Mouse (Mus musculus) liver, embryonic 12.5 days (tissue): ENCODE results near the gene Taf9b. TPM values are rescaled to one million over a fixed set of nuclear protein-coding genes. Genes with fewer than 3 reads are reported as not detected.
A peak's percentile ranks its signal among the peaks of the same experiment; 100 is the strongest.
"Not testable (repeated sequence)": the region's sequence is repeated elsewhere in the genome, so short reads cannot be mapped to it uniquely, and the experiment has no call there.

Experiments used
- ATAC-seq: fragments of 200-750 bp; cut with Nextera tagmentation; 2 replicates; pipeline ENCODE4 v1.8.0; 2017; ENCODE audit warnings: moderate number of reproducible peaks, mild to moderate bottlenecking, moderate library complexity
- H3K27ac ChIP-seq: fragments of 300-500 bp; sonication (generic); 2 replicates; pipeline ENCODE4 v1.5.1; 2016; ENCODE audit warnings: mild to moderate bottlenecking
- H3K27me3 ChIP-seq: fragments of 300-500 bp; sonication (generic); replicated peaks from 2 replicates; pipeline ENCODE4 v1.6.1; 2016; ENCODE audit warnings: mild to moderate bottlenecking, moderate library complexity
- H3K36me3 ChIP-seq: fragments of 300-500 bp; sonication (generic); 2 replicates; pipeline ENCODE4 v1.6.1; 2016; ENCODE audit warnings: mild to moderate bottlenecking, moderate library complexity
- H3K4me1 ChIP-seq: fragments of 300-500 bp; sonication (generic); 2 replicates; pipeline ENCODE4 v1.6.1; 2016
- H3K4me2 ChIP-seq: fragments of 300-500 bp; sonication (generic); 2 replicates; pipeline ENCODE4 v1.6.1; 2016; ENCODE audit warnings: mild to moderate bottlenecking, moderate library complexity
- H3K4me3 ChIP-seq: fragments of 300-500 bp; sonication (generic); 2 replicates; pipeline ENCODE4 v1.5.1; 2016; ENCODE audit warnings: mild to moderate bottlenecking, moderate library complexity
- H3K9ac ChIP-seq: fragments of 300-500 bp; sonication (generic); 2 replicates; pipeline ENCODE4 v1.6.1; 2016; ENCODE audit warnings: mild to moderate bottlenecking, moderate library complexity
- H3K9me3 ChIP-seq: fragments of 300-500 bp; sonication (generic); replicated peaks from 2 replicates; pipeline ENCODE4 v1.6.1; 2016; ENCODE audit warnings: mild to moderate bottlenecking, moderate library complexity
- WGBS: fragments of 180-500 bp; shearing (Covaris S2); methylation state at CpG from one replicate; pipeline ENCODE4 v1.1.7; 2016; ENCODE audit not compliant: insufficient replicate concordance; 5-methylcytosine and 5-hydroxymethylcytosine counted together
- polyA plus RNA-seq: library from polyadenylated mRNA; unstranded; fragments of >200 nt; fragmentation: Nextera tagmentation; extraction: Ambion mirVana; gene quantifications from 2 replicates; pipeline ENCODE4 v1.2.1, GENCODE M21; 2016

Taf9b gene
- 7.8 and 8.8 TPM in 2 replicates for polyA plus RNA-seq

GRCm38 (mm10) chrX:106221058-106221457 is at the start of gene Taf9b:
TSS of gene Taf9b (minus strand) at chrX:106221158.
- no peak for ATAC-seq
- H3K4me1 ChIP-seq, result no peaks in the 10 kb centered on the region
- no peak within 1 kb of the TSS for H3K27ac ChIP-seq
- no peak within 1 kb of the TSS for H3K9ac ChIP-seq
- peak within 1 kb of the TSS; percentile 68 for H3K4me3 ChIP-seq
- H3K27me3 ChIP-seq, result no peaks in the 10 kb centered on the region
- no peaks in the 10 kb centered on the region for H3K36me3 ChIP-seq
- H3K4me2 ChIP-seq, result peak within 1 kb of the TSS; percentile 73
- 83% methylated on average over 25 of the region's 25 CpGs for WGBS
- H3K9me3 ChIP-seq, result no peaks in the 10 kb centered on the region

- no peak within 1 kb of the TSS for H3K4me2 ChIP-seq
- H3K36me3 ChIP-seq, result no peaks in the 10 kb centered on the region
- WGBS, result 62% methylated on average over 4 of the region's 4 CpGs
- no peak within 1 kb of the TSS for H3K9ac ChIP-seq
- H3K4me3 ChIP-seq, result no peak within 1 kb of the TSS
- no peak within 1 kb of the TSS for H3K27ac ChIP-seq
- H3K4me1 ChIP-seq, result no peaks in the 10 kb centered on the region
- no peak for ATAC-seq
- no peaks in the 10 kb centered on the region for H3K9me3 ChIP-seq
- no peaks in the 10 kb centered on the region for H3K27me3 ChIP-seq
These were observed 34.3 kb upstream of the Taf9b start, which contains the start of gene Fnd3c2 for GRCm38 (mm10) chrX:106255276-106255675. TSS of gene Fnd3c2 (minus strand) at chrX:106255376.

- Histone ChIP-seq H3K4me2 (peak overlapping the region; percentile 73), H3K4me3 (peak overlapping the region; percentile 68), H3K27ac (no peak overlapping the region), H3K27me3 (no peaks in the 10 kb centered on the region), H3K36me3 (no peaks in the 10 kb centered on the region), H3K4me1 (no peaks in the 10 kb centered on the region), H3K9ac (peak overlapping the region; percentile 73), H3K9me3 (no peaks in the 10 kb centered on the region)
- ATAC-seq, result peak; percentile 96
- 11% methylated on average over 57 of the region's 60 CpGs for WGBS
These were observed 1.6 kb downstream of the Taf9b start for GRCm38 (mm10) chrX:106219171-106220032.

- Histone ChIP-seq H3K9ac (no peak overlapping the region), H3K4me1 (no peaks in the 10 kb centered on the region), H3K4me2 (no peak overlapping the region), H3K4me3 (no peak overlapping the region), H3K27me3 (no peaks in the 10 kb centered on the region), H3K9me3 (no peaks in the 10 kb centered on the region), H3K27ac (no peak overlapping the region), H3K36me3 (peaks cover 10% of the 10 kb centered on the region; the same call in 1 of the 2 replicates)
- WGBS, result 63% methylated on average over 2 of the region's 2 CpGs
- no peak for ATAC-seq
These were observed 11.9 kb downstream of the Taf9b start for GRCm38 (mm10) chrX:106209100-106209499.

- no peak overlapping the region for H3K4me3 ChIP-seq
- WGBS, result 84% methylated on average over 5 of the region's 5 CpGs
- H3K4me2 ChIP-seq, result no peak overlapping the region
- no peak overlapping the region for H3K27ac ChIP-seq
- H3K27me3 ChIP-seq, result no peaks in the 10 kb centered on the region
- no peaks in the 10 kb centered on the region for H3K9me3 ChIP-seq
- H3K4me1 ChIP-seq, result no peaks in the 10 kb centered on the region
- no peak for ATAC-seq
- no peak overlapping the region for H3K9ac ChIP-seq
- H3K36me3 ChIP-seq, result peaks cover 89% of the 10 kb centered on the region
These were observed 22.1 kb downstream of the Taf9b start for GRCm38 (mm10) chrX:106198904-106199303.

GRCm38 (mm10) chrX:106197308-106197707 is 23.6 kb downstream of the Taf9b start:
- no peak overlapping the region for H3K27ac ChIP-seq
- ATAC-seq, result no peak
- no peak overlapping the region for H3K4me2 ChIP-seq
- H3K4me3 ChIP-seq, result no peak overlapping the region
- 51% methylated on average over 5 of the region's 5 CpGs for WGBS
- no peaks in the 10 kb centered on the region for H3K9me3 ChIP-seq
- no peaks in the 10 kb centered on the region for H3K27me3 ChIP-seq
- H3K9ac ChIP-seq, result no peak overlapping the region
- peaks cover 90% of the 10 kb centered on the region for H3K36me3 ChIP-seq
- no peaks in the 10 kb centered on the region for H3K4me1 ChIP-seq

GRCm38 (mm10) chrX:106194361-106194760 is 26.6 kb downstream of the Taf9b start:
- H3K4me1 ChIP-seq, H3K4me3 ChIP-seq, H3K27ac ChIP-seq, H3K9me3 ChIP-seq, H3K9ac ChIP-seq, H3K4me2 ChIP-seq, H3K27me3 ChIP-seq, ATAC-seq: not testable (repeated sequence)
- H3K36me3 ChIP-seq, result peaks cover 74% of the 10 kb centered on the region
- 70% methylated on average over 6 of the region's 6 CpGs for WGBS

GRCm38 (mm10) chrX:106190091-106190490 is 30.9 kb downstream of the Taf9b start:
- no peak overlapping the region for H3K9ac ChIP-seq

GRCm38 (mm10) chrX:106189356-106189755 is 31.6 kb downstream of the Taf9b start:
- 38% methylated on average over 5 of the region's 5 CpGs for WGBS
- H3K4me2 ChIP-seq, result peak overlapping the region; percentile 70
- peak overlapping the region; percentile 70; the same call in 1 of the 2 replicates for H3K9ac ChIP-seq

More at GRCm38 (mm10) chrX:106190091-106190490, 30.9 kb downstream of the Taf9b start:
- no peak for ATAC-seq
- H3K4me3 ChIP-seq, result peak overlapping the region; percentile 65
- no peak overlapping the region for H3K27ac ChIP-seq
- H3K27me3 ChIP-seq, result 0 out of 2 replicates have a peak, but pooled peaks cover 3% of the 10 kb centered on the region
- WGBS, result 42% methylated on average over 4 of the region's 4 CpGs
- peaks cover 29% of the 10 kb centered on the region for H3K4me1 ChIP-seq
- no peaks in the 10 kb centered on the region for H3K9me3 ChIP-seq
- peaks cover 35% of the 10 kb centered on the region for H3K36me3 ChIP-seq
- H3K4me2 ChIP-seq, result peak overlapping the region; percentile 70

GRCm38 (mm10) chrX:106187737-106188136 is 33.2 kb downstream of the Taf9b start:
- peak overlapping the region; percentile 70 for H3K4me2 ChIP-seq
- H3K9me3 ChIP-seq, result no peaks in the 10 kb centered on the region
- peaks cover 12% of the 10 kb centered on the region; the same call in 1 of the 2 replicates for H3K36me3 ChIP-seq
- no peak; the same call in 1 of the 2 replicates for ATAC-seq
- 11% methylated on average over 12 of the region's 12 CpGs for WGBS
- H3K9ac ChIP-seq, result peak overlapping the region; percentile 70
- H3K27ac ChIP-seq, result peak overlapping the region; percentile 67
- H3K4me3 ChIP-seq, result peak overlapping the region; percentile 65
- peaks cover 29% of the 10 kb centered on the region for H3K4me1 ChIP-seq
- H3K27me3 ChIP-seq, result 0 out of 2 replicates have a peak, but pooled peaks cover 6% of the 10 kb centered on the region

More at GRCm38 (mm10) chrX:106189356-106189755, 31.6 kb downstream of the Taf9b start:
- H3K9me3 ChIP-seq, result no peaks in the 10 kb centered on the region
- no peak for ATAC-seq
- peaks cover 29% of the 10 kb centered on the region for H3K4me1 ChIP-seq
- H3K4me3 ChIP-seq, result peak overlapping the region; percentile 65
- 0 out of 2 replicates have a peak, but pooled peaks cover 3% of the 10 kb centered on the region for H3K27me3 ChIP-seq
- H3K36me3 ChIP-seq, result peaks cover 28% of the 10 kb centered on the region
- no peak overlapping the region for H3K27ac ChIP-seq

- Histone ChIP-seq H3K4me1 (peaks cover 29% of the 10 kb centered on the region), H3K27ac (peak within 1 kb of the TSS; percentile 80), H3K36me3 (peaks cover 7% of the 10 kb centered on the region; the same call in 1 of the 2 replicates), H3K9me3 (no peaks in the 10 kb centered on the region), H3K9ac (peak within 1 kb of the TSS; percentile 70), H3K4me3 (peak within 1 kb of the TSS; percentile 65), H3K27me3 (peaks cover 7% of the 10 kb centered on the region; the same call in 1 of the 2 replicates), H3K4me2 (peak within 1 kb of the TSS; percentile 70)
- ATAC-seq, result peak; percentile 98
- 11% methylated on average over 50 of the region's 55 CpGs for WGBS
These were observed 34.0 kb downstream of the Taf9b start, which contains the start of gene Pgk1 for GRCm38 (mm10) chrX:106186713-106187649. TSS of gene Pgk1 (plus strand) at chrX:106187100.
